Mouse (Mus musculus) heart, adult 2 months (tissue): ENCODE data around the gene Galnt13.

Experiments
- CTCF ChIP-seq: fragments of 200-600 bp; IDR thresholded peaks from 2 replicates; pipeline ENCODE4 v1.8.1; 2022; ENCODE audit warnings: antibody characterized with exemption, mild to moderate bottlenecking, moderate library complexity
- EP300 ChIP-seq: fragments of 200-500 bp; IDR thresholded peaks from 2 replicates; pipeline ENCODE4 v1.6.1; 2011; ENCODE audit warnings: low read depth, low read length, control low read depth; ENCODE audit not compliant: insufficient read depth
- POLR2A ChIP-seq: fragments of 200-500 bp; IDR thresholded peaks from 2 replicates; pipeline ENCODE4 v1.6.1; 2011; ENCODE audit warnings: mild to moderate bottlenecking, low read depth, low read length, control low read depth; ENCODE audit not compliant: insufficient read depth

DNA sequence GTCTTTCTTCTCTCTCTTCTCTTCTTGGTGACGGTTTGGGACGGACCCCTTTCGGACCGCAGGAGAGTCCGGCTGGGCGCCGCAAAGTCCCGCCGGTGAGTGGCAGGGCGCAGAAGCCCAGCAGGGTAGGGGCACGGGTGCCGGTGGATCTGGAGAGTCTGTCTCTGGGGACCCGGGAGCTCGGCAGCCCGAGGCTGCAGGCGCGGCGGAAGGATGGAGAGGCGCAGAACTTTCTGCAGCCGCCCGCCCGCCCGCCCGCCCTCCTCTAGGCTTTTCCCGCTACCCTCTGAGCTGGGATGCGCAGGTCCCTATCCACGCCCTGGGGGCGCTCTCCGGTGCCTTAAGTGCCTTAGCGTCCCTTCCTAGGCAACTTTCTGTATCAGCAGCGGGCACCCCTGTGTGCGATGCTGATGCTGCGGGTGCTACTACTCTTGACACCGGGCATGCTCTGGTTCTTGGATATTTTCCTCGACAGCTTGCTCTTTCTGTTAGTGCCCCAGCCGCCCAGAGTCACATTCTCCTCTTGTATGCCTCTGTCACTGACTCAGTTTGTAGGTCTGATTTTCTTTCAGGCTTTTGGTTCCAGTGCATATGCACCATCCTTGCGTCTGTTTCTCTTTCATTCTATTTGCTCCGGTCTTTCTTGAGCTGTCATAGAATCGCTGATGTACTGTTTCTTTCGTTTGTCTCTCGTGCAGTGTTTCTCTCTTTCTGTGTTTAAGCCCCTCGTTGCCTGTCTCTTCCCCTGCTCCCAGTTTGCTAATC is 801 bp downstream of the Galnt13 start:
- TF ChIP-seq POLR2A (no peak), CTCF (no peak), EP300 (no peak)
